Mouse (Mus musculus): ENCODE results near the gene Arhgef17.

Gene Arhgef17

DNA sequence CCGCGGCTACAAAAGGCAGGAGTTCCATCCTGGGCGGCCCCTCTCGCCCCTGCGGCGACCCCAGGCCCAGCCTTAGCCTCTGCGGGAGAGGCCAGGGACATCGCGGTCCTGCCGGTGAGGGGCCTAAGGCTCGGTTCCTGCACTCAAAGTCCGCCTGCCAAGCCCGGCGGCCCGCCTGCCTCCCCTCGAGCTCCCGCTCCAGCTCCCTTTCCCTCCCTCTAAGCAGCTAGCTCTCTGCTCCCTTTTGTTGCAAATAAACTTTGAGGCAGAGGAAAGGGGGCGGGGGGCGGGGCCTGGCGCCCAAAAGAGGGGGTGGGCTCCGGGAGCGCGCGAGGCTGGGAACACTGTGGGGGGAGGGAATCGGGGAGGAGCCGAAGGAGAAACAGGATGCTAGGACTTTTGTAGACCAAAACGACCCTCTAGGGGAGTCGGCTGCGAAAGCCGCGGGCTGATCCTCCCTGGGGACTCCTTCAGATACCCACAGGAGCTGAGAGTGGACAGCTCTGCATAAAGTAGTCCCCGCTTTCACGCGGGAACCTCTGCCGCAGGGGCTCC lies at the start of gene Arhgef17:
Arhgef17 (minus strand) TSS at position 182 of the 555 bp plus-strand sequence.
- in situ Hi-C loops (cut with MboI, MseI), result no loop called here

GRCm38 (mm10) chr7:100979175-100979574 lies 47.3 kb upstream of the Arhgef17 start:
- in situ Hi-C loops (cut with MboI, MseI), result no loop called here

- in situ Hi-C loops (cut with MboI, MseI), result no loop called here
Measured at GRCm38 (mm10) chr7:100978171-100978570, 46.3 kb upstream of the Arhgef17 start.

- in situ Hi-C loops (cut with MboI, MseI), result no loop called here
Measured at GRCm38 (mm10) chr7:100974135-100974903, 42.4 kb upstream of the Arhgef17 start, which contains the start of gene P2ry6. Gene P2ry6, minus strand, starts transcription at chr7:100974649.

- in situ Hi-C loops (cut with MboI, MseI), result no loop called here
Measured at GRCm38 (mm10) chr7:100972875-100973274, 41.0 kb upstream of the Arhgef17 start.

DNA sequence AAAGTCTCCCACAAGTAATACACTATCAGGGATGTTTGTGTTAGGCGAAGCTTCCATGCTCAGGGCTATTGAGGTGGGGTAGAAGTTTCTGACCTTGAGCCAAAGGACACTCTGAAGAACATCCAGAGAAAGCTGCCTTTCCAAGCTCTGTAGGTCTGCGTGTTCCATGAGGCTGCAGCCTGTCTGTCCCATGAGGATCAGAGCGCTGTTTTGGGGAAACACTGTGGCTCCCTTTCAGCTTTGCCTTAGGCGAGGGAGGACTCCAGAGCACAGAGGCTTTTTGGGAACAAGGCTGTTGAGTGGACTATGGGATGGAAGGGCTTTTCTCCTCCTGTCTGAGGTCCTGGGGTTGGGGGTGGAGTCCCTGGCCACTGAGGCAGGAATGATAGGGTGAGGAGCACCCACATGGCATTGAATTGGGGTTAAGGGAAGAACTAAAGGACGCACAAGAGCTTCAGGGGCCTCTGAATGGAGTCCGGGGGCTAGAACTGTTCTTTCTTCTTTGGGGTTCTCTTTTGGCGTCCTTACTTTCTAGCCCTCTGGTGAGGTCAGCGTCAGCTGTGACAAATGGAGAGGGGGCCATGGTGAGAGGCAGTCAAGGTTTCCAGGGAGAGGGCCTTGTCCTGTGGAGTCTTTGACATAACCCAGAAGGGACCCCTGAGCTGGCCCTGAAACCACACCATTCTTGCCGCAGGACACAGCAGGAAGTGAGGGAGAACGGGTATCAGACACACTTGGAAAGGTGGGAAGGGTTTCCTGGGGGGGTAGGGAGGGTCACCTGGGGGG lies 37.2 kb upstream of the Arhgef17 start:
- in situ Hi-C loops (cut with MboI, MseI), result no loop called here

DNA sequence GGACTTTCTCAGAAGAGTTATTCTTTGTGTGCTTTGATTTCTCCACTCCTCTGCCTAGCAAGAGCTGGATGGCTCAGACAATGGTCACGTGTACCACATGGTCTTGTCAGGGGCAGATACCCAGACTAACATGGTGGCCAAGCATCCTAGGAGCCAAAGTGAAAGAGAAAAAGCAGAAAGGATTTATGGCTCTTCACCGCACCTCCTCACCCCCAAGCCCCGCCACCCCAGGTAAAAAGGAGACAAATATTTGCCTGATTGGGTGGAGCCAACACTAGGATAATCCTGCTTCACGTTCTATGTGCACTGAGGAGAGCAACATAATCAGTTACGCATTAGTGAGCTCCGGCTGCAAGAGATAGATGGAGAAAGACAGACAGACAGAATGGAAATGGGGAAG lies 36.5 kb upstream of the Arhgef17 start:
- in situ Hi-C loops (cut with MboI, MseI), result no loop called here

DNA sequence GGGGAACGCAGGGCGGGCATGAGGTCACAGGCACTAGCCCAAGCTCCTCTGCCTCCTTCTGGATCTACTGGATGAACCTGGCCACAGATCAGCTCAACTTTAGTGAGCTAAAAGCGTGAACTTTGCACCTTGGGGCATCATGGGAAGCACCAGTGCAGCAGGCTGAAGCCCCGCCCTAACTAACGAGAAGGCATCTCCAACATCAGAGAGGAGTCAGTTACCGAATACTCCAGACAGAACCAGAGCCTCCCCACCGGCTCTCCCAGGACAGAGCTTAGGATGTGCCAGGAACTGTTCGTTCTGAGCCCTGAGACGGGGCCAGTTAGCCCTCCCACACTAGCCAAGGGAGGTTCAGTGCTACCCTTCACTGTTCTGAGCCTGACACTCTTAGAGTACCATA lies 35.9 kb upstream of the Arhgef17 start:
- in situ Hi-C loops (cut with MboI, MseI), result no loop called here

GRCm38 (mm10) chr7:100966014-100966413 lies 34.1 kb upstream of the Arhgef17 start:
- in situ Hi-C loops (cut with MboI, MseI), result no loop called here

DNA sequence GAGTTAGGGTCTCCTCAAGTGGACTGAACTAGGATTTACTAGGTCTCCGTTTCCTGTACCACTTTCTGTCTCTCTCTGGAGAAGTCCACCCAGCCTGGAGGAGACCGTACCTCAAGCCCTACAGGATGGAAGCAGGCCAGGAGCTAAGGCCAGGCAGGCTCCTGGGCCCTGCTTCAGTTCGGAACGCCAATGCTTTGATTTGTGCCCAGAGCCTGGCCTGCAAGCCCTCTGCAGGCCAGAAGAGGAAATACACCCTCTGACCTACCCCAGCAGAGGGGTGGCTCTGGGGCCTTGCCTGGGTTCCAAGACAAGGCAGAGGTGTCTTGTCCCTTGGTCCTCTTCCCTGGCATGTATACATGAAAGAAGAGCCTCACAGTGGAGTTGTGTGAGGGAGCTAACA lies 33.2 kb upstream of the Arhgef17 start:
- in situ Hi-C loops (cut with MboI, MseI), result no loop called here

DNA sequence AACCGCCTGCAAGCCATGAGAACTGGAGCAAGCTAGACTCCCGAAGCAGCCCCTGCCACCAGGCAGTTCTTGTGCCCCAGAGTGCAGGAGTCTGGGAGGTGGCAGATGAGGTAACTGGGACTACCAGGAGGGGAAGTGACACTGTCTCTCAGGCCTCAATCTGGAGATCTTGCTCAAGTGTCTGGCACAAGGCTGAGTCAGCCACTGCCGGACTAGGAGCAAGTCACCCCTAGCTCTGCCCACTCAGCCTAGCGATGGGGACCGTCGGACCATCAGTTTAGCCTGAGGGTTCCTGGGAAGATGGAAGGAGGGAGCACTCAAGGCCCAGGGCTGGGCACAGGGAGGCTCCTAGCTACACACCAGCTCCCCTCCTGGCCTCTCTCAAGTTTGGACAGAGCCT lies 32.3 kb upstream of the Arhgef17 start:
- in situ Hi-C loops (cut with MboI, MseI), result no loop called here

DNA sequence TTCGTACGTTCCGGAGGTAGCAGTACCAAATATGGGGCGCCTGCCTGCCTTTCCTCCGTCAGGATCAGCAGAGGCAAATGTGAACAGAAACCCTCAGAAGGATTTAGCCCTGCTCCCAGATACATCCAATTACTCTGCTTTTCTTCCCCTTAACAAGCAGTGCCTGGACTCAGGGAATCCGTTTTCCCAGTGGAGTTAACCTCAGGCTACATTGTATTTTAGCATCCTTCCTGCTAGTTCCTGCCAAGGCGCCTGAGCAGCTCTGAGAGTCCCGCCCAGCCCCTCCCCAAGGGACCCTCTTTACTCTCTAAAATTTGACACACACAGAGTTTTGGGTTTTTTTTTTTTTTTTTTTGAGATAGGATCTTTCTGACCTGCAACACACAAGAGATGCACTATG lies 31.5 kb upstream of the Arhgef17 start:
- in situ Hi-C loops (cut with MboI, MseI), result no loop called here

- in situ Hi-C loops (cut with MboI, MseI), result no loop called here
Measured at GRCm38 (mm10) chr7:100961146-100961545, 29.2 kb upstream of the Arhgef17 start.

- in situ Hi-C loops (cut with MboI, MseI), result no loop called here
Measured at GRCm38 (mm10) chr7:100960462-100960861, 28.6 kb upstream of the Arhgef17 start.

DNA sequence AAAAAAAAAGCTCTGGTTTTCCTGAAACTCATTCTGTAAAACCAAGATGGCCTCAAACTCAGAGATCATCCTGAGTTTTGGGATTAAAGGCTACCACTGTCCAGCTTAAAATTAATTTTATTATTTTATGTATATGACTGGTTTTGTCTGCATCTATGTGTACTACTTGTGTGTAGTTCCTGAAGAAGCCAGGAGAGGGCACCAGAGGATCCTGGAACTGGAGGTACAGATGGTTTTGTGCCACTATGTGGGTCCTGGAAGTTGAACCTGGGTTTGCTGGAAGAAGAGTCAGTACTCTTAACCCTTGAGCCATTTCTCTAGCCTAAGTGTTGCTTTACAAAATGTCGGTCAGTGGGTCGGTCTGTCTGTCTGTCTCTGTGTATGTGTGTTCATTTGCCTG lies 26.5 kb upstream of the Arhgef17 start:
- in situ Hi-C loops (cut with MboI, MseI), result loop anchor here (5.0 kb wide), 1 partner anchor 84 kb away; no protein-coding TSS in a partner anchor

GRCm38 (mm10) chr7:100952686-100953085 lies 20.8 kb upstream of the Arhgef17 start:
- in situ Hi-C loops (cut with MboI, MseI), result no loop called here

GRCm38 (mm10) chr7:100951903-100952302 lies 20.0 kb upstream of the Arhgef17 start:
- in situ Hi-C loops (cut with MboI, MseI), result no loop called here

- in situ Hi-C loops (cut with MboI, MseI), result no loop called here
Measured at GRCm38 (mm10) chr7:100950481-100951010, 18.6 kb upstream of the Arhgef17 start.

DNA sequence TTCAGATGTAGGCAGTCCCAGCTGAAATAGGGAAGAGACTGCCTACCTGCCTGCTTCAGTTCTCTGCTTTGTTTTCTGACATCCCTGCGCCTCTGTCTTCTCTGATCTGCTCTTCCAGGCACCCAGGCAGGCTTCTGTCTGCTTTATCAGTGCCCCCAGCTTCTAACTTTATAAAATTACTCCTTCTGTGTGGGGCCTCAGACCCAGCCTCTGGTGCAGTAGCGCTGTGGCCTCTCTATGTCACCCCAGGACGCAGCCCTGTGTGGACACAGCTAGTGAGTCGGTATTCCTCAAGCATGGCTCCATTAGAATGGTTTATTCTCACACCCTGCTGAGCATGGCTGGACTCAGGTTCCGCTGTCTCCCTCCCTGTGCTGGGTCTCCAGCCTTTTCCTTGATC lies 18.1 kb upstream of the Arhgef17 start:
- in situ Hi-C loops (cut with MboI, MseI), result no loop called here

- in situ Hi-C loops (cut with MboI, MseI), result no loop called here
Measured at GRCm38 (mm10) chr7:100944738-100945137, 12.8 kb upstream of the Arhgef17 start.

DNA sequence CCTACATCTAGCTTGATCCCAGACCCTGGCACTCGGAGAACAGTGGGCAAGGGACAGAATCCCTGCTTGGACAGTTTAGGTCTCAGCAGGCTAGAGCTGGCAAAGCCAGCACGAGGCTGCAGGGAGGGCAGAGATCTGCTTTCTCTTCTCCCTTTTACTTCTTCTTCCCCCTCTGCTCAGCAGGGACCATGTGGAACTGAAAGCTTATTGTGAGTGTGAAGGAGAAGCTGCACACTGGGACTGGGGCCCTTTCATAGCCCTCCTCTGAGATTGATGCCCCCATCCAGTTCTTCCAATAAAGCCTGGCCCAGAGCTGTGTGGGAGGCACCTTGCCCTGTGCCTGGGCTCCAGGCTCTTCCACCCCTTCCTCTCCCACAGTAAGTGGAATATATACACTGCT lies 12.4 kb upstream of the Arhgef17 start:
- in situ Hi-C loops (cut with MboI, MseI), result no loop called here
